Mouse (Mus musculus) stomach, postnatal 0 days (tissue): Measurements from ENCODE around the gene Fgf2.

Experiments
- CTCF ChIP-seq: IDR thresholded peaks from 2 replicates; pipeline ENCODE4 v1.5.1; 2016; ENCODE audit warnings: antibody characterized with exemption, low read depth, mild to moderate bottlenecking, moderate library complexity
- EP300 ChIP-seq: optimal IDR thresholded peaks from 2 replicates; pipeline ENCODE3; 2016; ENCODE audit warnings: antibody characterized with exemption

DNA sequence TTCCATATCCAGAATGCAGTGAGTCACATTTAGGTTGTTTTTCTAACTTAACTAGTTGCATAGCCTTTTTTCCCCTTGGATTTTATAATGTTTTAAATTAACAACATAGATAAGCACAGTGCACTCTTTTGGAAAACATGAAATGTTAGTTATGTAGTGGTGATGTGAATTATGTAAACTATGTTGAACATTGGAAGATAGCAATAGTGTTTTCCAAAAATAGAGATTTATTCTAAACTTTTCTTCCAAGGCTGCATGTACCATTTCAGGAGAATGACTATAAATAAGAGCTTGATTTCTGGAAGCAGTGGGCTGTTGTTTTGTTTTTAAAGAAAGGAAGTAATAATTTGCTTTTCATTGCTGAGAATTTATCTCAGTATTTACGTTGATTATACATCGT lies 95.3 kb downstream of the Fgf2 start:
- TF ChIP-seq CTCF (no peak), EP300 (no peak)
